Mouse (Mus musculus) adrenal gland, postnatal 25 days (tissue): ENCODE data around the gene Smyd3. TPM values are rescaled to one million over a fixed set of nuclear protein-coding genes. Genes with fewer than 3 reads are reported as not detected.

Experiments
- DNase-seq: peaks from one replicate; pipeline ENCODE4 v3.0.0; 2021; ENCODE audit warnings: mixed read lengths
- long read RNA-seq: library from polyadenylated mRNA; stranded (forward); transcript quantifications from one replicate; pipeline ENCODE4 v2.0.0, GENCODE M21; 2021
- total RNA-seq: library from RNA; stranded (reverse); gene quantifications from 2 replicates; pipeline ENCODE4 v1.2.3, GENCODE M21; 2021

Smyd3 gene
- total RNA-seq, result 5.4 and 9.6 TPM in 2 replicates
- long read RNA-seq, partial matches to known transcripts, result 1 of 3 reads
- long read RNA-seq, other reads (novel, unspliced or antisense), result 1 of 3 reads

- DNase-seq, result peak; percentile 83
Measured at GRCm38 (mm10) chr1:179517713-179518465, at the start of gene Smyd3. Smyd3 (minus strand) TSS chr1:179518041.

GRCm38 (mm10) chr1:179567558-179567957, 49.7 kb upstream of the Smyd3 start:
- no peak for DNase-seq

- peak; percentile 61 for DNase-seq
Measured at GRCm38 (mm10) chr1:179563926-179564325, 46.1 kb upstream of the Smyd3 start.

- DNase-seq, result no peak
Measured at GRCm38 (mm10) chr1:179563211-179563610, 45.4 kb upstream of the Smyd3 start.

- no peak for DNase-seq
Measured at GRCm38 (mm10) chr1:179560845-179561430, 43.1 kb upstream of the Smyd3 start.

- no peak for DNase-seq
Measured at GRCm38 (mm10) chr1:179559446-179560194, 41.8 kb upstream of the Smyd3 start.

GRCm38 (mm10) chr1:179556921-179557320, 39.1 kb upstream of the Smyd3 start:
- no peak for DNase-seq

- DNase-seq, result no peak
Measured at GRCm38 (mm10) chr1:179553949-179554347, 36.1 kb upstream of the Smyd3 start.

GRCm38 (mm10) chr1:179553197-179553948, 35.5 kb upstream of the Smyd3 start:
- DNase-seq, result no peak

- no peak for DNase-seq
Measured at GRCm38 (mm10) chr1:179552751-179553150, 34.9 kb upstream of the Smyd3 start.

GRCm38 (mm10) chr1:179551921-179552320, 34.1 kb upstream of the Smyd3 start:
- no peak for DNase-seq

- no peak for DNase-seq
Measured at GRCm38 (mm10) chr1:179551336-179551735, 33.5 kb upstream of the Smyd3 start.

GRCm38 (mm10) chr1:179548996-179549752, 31.3 kb upstream of the Smyd3 start:
- DNase-seq, result no peak

GRCm38 (mm10) chr1:179548220-179548619, 30.4 kb upstream of the Smyd3 start:
- no peak for DNase-seq

- no peak for DNase-seq
Measured at GRCm38 (mm10) chr1:179547176-179547575, 29.3 kb upstream of the Smyd3 start.

- DNase-seq, result no peak
Measured at GRCm38 (mm10) chr1:179546551-179546917, 28.7 kb upstream of the Smyd3 start.

GRCm38 (mm10) chr1:179545768-179546550, 28.1 kb upstream of the Smyd3 start, which contains the start of the genes Tfb2m and Cnst:
Tfb2m (minus strand) TSS chr1:179546267.
Cnst (plus strand) TSS chr1:179546370.
- peak; percentile 97 for DNase-seq

- DNase-seq, result no peak
Measured at GRCm38 (mm10) chr1:179541502-179541901, 23.7 kb upstream of the Smyd3 start.

- no peak for DNase-seq
Measured at GRCm38 (mm10) chr1:179539887-179540286, 22.0 kb upstream of the Smyd3 start.

GRCm38 (mm10) chr1:179539054-179539453, 21.2 kb upstream of the Smyd3 start:
- no peak for DNase-seq

GRCm38 (mm10) chr1:179519901-179520300, 2.1 kb upstream of the Smyd3 start:
- no peak for DNase-seq
